Mouse (Mus musculus) inflammation-experienced regulatory T-cells (primary cell): ENCODE results near the gene Kirrel. TPM values are rescaled to one million over a fixed set of nuclear protein-coding genes. Genes with fewer than 3 reads are reported as not detected.

Source experiments
- polyA plus RNA-seq, 2 experiments: library from polyadenylated mRNA; unstranded; fragments of 100-300 nt; shearing (Covaris generic); gene quantifications; one replicate each; pipeline ENCODE4 v1.2.1; 2017

The Kirrel gene
- 1 to 10 TPM in 1 of 2 experiments, under 1 TPM in 1; 0.12 to 1.2 TPM for polyA plus RNA-seq

DNA sequence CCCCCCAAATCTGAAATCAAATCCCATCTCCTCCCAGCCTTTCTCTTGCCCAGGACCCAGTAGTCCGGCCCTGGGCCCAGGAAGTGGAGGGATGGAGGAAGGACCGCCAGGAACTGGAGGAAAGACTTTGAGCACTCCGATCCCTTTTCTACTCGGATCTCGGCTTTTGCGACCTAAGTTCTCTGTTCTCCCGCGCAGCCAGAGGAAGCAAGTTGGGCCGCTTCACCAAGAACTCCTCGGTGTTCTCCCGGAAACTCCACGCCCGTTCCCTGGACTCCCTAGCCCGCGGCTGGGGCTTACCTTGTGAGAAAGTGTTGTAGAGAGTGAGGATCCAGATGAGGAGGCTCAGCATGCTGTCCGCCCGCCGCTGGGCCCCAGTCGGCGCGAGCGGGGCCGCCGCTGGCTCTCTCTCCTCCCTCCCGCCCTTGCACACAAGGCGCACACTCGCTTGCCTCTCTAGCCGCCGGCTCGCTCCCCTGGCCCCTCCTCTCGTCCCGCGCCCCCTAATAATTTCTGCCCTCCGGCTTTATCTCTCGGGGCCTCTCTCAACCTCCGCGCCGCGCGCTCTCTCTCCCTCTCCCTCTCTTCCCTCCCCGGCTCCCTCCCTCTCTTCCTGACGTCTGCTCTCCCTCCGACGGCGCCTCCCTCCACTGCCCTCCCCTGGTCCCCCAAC is at the start of gene Kirrel:
TSS of gene Kirrel (minus strand) at position 652 of the 673 bp plus-strand sequence.

Other genes with a start within 250 kb of the Kirrel start
- 100 to 1,000 TPM in 1 of 2 experiments, 10 to 100 TPM in 1; 95.8 to 124 TPM for gene Cd1d1, start 175.3 kb downstream of the Kirrel start, polyA plus RNA-seq
- 1 to 10 TPM in 1 of 2 experiments, under 1 TPM in 1; 0.23 to 2.4 TPM for gene Fcrls, start 89.0 kb upstream of the Kirrel start, polyA plus RNA-seq
- 1 to 10 TPM in 1 of 2 experiments, not detected in 1; 6.0 TPM for gene Cd5l, start 183.1 kb upstream of the Kirrel start, polyA plus RNA-seq
- gene Fcrl1, start 201.6 kb upstream of the Kirrel start, polyA plus RNA-seq, result 10 to 100 TPM in 1 of 2 experiments, 1 to 10 TPM in 1; 6.6 to 16.3 TPM